Mouse (Mus musculus) adrenal gland, adult 18-20 months (tissue): ENCODE results near the gene Gm527. TPM values are rescaled to one million over a fixed set of nuclear protein-coding genes. Genes with fewer than 3 reads are reported as not detected.

Experiments
- DNase-seq, 2 experiments: peaks; one replicate each; pipeline ENCODE4 v3.0.0; 2021 to 2022; ENCODE audit warnings: low spot score in 2 of 2
- long read RNA-seq, 2 experiments: library from polyadenylated mRNA; stranded (forward); transcript quantifications; one replicate each; pipeline ENCODE4 v2.0.0; 2021
- total RNA-seq, 2 experiments: library from RNA; stranded (reverse); gene quantifications; 1 replicate in 1 of 2; 2 replicates in 1 of 2; pipeline ENCODE4 v1.2.3; 2021

Gm527 gene
- total RNA-seq, result 1 to 10 TPM; 4.5 to 5.1 TPM
- long read RNA-seq, experiment 1, partial matches to known transcripts, result 0 of 2 reads
- long read RNA-seq, experiment 1, other reads (novel, unspliced or antisense), result 0 of 2 reads
- long read RNA-seq, experiment 2, transcript Gm527-201 (5 exons, 1,468 nt), result major isoform, 9 of 11 reads
- long read RNA-seq, experiment 2, partial matches to known transcripts, result 0 of 11 reads
- long read RNA-seq, experiment 2, other reads (novel, unspliced or antisense), result 2 of 11 reads

- peak; percentile 92 to 94 for DNase-seq
Observed at GRCm38 (mm10) chr12:64917578-64918471, at the start of gene Gm527. Gene Gm527 (plus strand): TSS chr12:64917906.

GRCm38 (mm10) chr12:64871103-64871502 lies 46.6 kb upstream of the Gm527 start:
- DNase-seq, result no peak

GRCm38 (mm10) chr12:64897060-64897730 lies 20.5 kb upstream of the Gm527 start:
- peak; percentile 55 to 66 for DNase-seq

- DNase-seq, result peak in 1 of 2 experiments; percentile 3
Observed at GRCm38 (mm10) chr12:64902506-64902905, 15.2 kb upstream of the Gm527 start.

DNA sequence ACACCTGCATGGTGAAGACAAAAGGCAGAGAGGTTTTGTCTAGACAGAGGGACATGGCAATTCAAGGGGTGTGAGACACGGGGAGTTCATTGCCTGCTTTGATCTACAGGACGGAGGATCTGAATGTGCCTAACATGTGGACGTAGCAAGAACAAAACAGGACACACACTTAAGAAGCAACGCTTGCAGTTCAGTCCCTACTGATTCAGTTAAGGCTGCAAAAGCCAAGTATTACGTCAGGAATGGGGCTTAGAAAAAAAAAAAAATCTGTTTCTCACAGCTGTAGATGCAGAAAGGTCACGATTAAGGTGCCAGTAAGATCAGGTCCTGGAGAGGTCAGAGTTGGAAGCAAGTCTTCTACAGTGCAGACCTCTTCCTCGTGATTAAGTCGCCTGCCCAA lies 14.5 kb upstream of the Gm527 start:
- no peak for DNase-seq

GRCm38 (mm10) chr12:64912996-64913395 lies 4.7 kb upstream of the Gm527 start:
- no peak for DNase-seq

GRCm38 (mm10) chr12:64916735-64917134 lies 971 bp upstream of the Gm527 start:
- no peak for DNase-seq

- DNase-seq, result no peak
Observed at GRCm38 (mm10) chr12:64937493-64937892, 19.8 kb downstream of the Gm527 start.

DNA sequence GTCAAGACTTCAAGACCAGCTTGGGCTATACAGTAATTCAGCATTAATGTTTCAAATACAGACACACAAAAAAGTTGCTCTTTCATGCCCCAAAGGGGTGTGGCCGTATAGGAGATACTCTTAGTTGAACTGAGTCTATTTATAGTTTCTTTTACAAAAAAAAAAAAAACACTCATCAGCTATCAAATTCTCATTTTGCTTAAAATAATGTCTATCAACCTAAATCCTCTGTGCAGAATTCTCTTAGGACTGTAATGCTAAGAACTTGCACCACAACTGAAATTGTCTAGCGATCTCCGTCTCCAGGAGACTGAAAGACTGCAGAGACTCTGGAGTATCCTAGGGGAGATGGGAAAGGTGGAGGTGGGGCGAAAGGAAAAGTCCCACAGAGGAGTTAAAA lies 46.9 kb downstream of the Gm527 start:
- no peak for DNase-seq

GRCm38 (mm10) chr12:64965124-64966026 lies 47.7 kb downstream of the Gm527 start, which contains the start of the genes Klhl28 and Togaram1:
Gene Klhl28 (minus strand): TSS chr12:64965534.
Gene Togaram1 (plus strand): TSS chr12:64965804.
- peak; percentile 94 for DNase-seq

DNA sequence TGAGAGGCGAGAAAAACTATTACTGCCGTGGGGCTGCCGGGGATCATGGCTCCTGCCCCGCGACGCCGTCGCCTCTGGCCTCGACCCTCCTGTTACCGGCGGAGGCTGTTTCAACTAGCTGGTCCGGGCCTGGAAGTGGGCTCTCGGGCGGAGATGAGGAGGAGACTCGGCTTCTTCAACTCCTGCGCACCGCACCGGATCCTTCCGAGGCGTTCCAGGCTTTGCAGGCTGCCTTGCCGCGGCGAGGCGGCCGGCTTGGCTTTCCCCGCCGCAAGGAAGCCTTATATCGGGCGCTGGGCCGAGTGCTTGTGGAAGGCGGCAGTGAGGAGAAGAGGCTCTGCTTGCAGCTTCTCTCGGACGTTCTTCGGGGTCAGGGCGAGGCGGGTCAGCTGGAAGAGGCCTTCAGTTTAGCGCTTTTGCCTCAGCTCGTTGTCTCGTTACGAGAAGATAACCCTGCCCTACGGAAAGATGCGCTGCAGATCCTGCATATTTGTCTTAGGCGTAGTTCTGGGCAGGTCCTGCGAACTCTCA lies 48.5 kb downstream of the Gm527 start:
- peak; percentile 49 for DNase-seq

- DNase-seq, result peak in 1 of 2 experiments; percentile 14
Observed at GRCm38 (mm10) chr12:64966652-64967435, 49.1 kb downstream of the Gm527 start.

GRCm38 (mm10) chr12:64967470-64967869 lies 49.8 kb downstream of the Gm527 start:
- peak in 1 of 2 experiments; percentile 18 for DNase-seq

DNA sequence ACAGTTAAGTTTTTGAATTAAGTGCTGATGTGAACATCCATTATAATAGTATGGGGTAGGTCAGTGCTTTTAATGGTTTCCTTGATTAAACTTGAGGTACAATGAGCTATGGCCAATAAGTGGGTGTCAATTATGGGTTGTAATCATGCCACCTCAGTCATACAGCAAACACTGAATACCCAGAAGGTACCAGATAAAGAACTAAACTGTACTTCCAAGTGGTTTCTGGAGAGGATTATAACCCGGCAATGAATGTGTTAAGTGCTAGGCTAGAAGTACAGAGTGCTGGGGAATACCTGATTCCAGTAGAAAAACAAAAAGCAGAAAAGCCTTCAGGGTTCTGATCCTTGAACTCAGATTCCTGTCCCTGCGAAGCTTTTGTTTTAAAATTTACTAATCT lies 50.4 kb downstream of the Gm527 start:
- no peak for DNase-seq

- no peak for DNase-seq
Observed at GRCm38 (mm10) chr12:64971399-64971798, 53.7 kb downstream of the Gm527 start.

GRCm38 (mm10) chr12:64972063-64972462 lies 54.4 kb downstream of the Gm527 start:
- no peak for DNase-seq
